ENCODE assay signal across 12 mouse cellular contexts in the genomic region with DNA sequence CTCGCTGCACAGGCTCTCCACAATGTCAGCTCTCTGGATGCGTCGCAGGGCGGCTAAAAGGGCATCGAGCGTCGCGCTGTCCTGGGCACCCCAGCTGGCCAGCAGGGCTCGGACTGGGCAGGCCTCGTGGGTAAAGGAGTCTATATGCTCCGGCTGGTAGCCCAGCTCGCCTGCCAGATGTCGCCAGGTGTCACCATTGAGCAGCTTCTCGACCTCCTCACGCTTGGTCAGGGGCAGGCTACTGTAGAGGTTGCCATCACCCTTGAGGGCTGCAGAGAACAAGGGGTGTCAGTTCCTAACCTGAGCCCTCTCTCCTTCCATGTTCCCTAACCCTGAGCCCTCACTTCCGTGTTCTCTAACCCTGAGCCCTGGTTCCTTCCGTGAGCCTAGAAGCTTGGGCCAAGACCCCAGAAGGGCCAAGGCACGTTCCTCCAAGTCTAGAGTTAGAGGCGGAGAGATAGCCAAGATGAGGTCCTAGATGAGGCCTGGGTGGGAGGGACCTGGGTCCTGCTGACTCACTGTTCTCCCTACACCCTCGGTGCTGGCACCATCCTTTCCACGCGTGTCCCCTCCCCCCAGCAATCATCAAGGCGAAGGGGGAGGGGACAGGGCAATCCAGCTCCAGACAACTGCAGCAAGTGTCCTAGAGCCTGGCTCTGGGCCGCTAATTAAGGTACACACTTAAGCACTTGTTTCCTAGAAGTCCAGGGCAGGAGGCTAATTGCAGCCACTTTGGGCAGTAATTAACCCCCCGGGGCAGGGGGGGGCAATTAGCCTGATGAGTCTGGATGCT. TPM values are rescaled to one million over a fixed set of nuclear protein-coding genes. Genes with fewer than 3 reads are reported as not detected.
DNase-seq lines count a peak whose midpoint lies in the region; ATAC-seq and TF ChIP-seq lines count a peak whose summit lies in the region.
"Had no signal": no experiment of that assay in that cellular context is flagged by ENCODE, and none has a peak within 500 bp of the region (broad histone marks: within the 10 kb centered on the region; RNA-seq: fewer than 3 reads in every experiment).

No protein-coding gene starts in this region.

- H3K36me3 ChIP-seq in forebrain, postnatal 0 days (ENCODE audit: insufficient read depth): no peaks in the 10 kb centered on the region
- H3K36me3 ChIP-seq in forebrain, embryonic 15.5 days: no peaks in the 10 kb centered on the region
- H3K36me3 ChIP-seq in liver, embryonic 14.5 days (replicated peaks; ENCODE audit: control insufficient read depth, insufficient read depth, low read depth): no peaks in the 10 kb centered on the region
- H3K36me3 ChIP-seq in liver, embryonic 11.5 days (ENCODE audit: control insufficient read depth, insufficient read depth, low read length): no peaks in the 10 kb centered on the region
- H3K36me3 ChIP-seq in limb, embryonic 12.5 days: peaks cover 7% of the 10 kb centered on the region
- no peaks in the 10 kb centered on the region for H3K36me3 ChIP-seq in intestine, postnatal 0 days (ENCODE audit: control insufficient read depth, insufficient read depth)

- no peaks in the 10 kb centered on the region for H3K27me3 ChIP-seq in forebrain, postnatal 0 days (ENCODE audit: insufficient read depth, low read length)
- H3K27me3 ChIP-seq in forebrain, embryonic 15.5 days: no peaks in the 10 kb centered on the region
- H3K27me3 ChIP-seq in liver, embryonic 14.5 days (ENCODE audit: control insufficient read depth, insufficient read depth, low read length): no peaks in the 10 kb centered on the region; the same call in 1 of the 2 replicates
- peaks cover 19% of the 10 kb centered on the region for H3K27me3 ChIP-seq in liver, embryonic 11.5 days (replicated peaks; ENCODE audit: control insufficient read depth, insufficient read depth, low read length)
- H3K27me3 ChIP-seq in limb, embryonic 12.5 days: peaks cover 31% of the 10 kb centered on the region
- peaks cover 7% of the 10 kb centered on the region; the same call in 1 of the 2 replicates for H3K27me3 ChIP-seq in intestine, postnatal 0 days (replicated peaks; ENCODE audit: control insufficient read depth, insufficient read depth, low read length)

- H3K9me3 ChIP-seq in forebrain, postnatal 0 days (ENCODE audit: low read length): no peaks in the 10 kb centered on the region
- H3K9me3 ChIP-seq in forebrain, embryonic 15.5 days: no peaks in the 10 kb centered on the region
- no peaks in the 10 kb centered on the region for H3K9me3 ChIP-seq in liver, embryonic 14.5 days (ENCODE audit: control insufficient read depth, low read length)
- no peaks in the 10 kb centered on the region for H3K9me3 ChIP-seq in liver, embryonic 11.5 days (ENCODE audit: control insufficient read depth, low read length)
- no peaks in the 10 kb centered on the region for H3K9me3 ChIP-seq in limb, embryonic 12.5 days
- no peaks in the 10 kb centered on the region for H3K9me3 ChIP-seq in intestine, postnatal 0 days (ENCODE audit: control insufficient read depth)
- H3K9me3 ChIP-seq: hindbrain, embryonic 13.5 days had no signal

- WGBS in forebrain, postnatal 0 days: 50% methylated on average over 25 of the region's 25 CpGs
- WGBS in forebrain, embryonic 15.5 days: 49% methylated on average over 25 of the region's 25 CpGs
- 45% methylated on average over 25 of the region's 25 CpGs for WGBS in liver, embryonic 14.5 days (ENCODE audit: insufficient replicate concordance)
- 53% methylated on average over 25 of the region's 25 CpGs for WGBS in liver, embryonic 11.5 days
- WGBS in limb, embryonic 12.5 days: 48% methylated on average over 25 of the region's 25 CpGs
- WGBS in intestine, postnatal 0 days: 64% methylated on average over 25 of the region's 25 CpGs

- DNase-seq in forebrain, postnatal 0 days: no peak
- DNase-seq in liver, embryonic 14.5 days (ENCODE audit: low read depth in 3 of 3, low spot score in 3 of 3): no peak
- DNase-seq in liver, embryonic 11.5 days (ENCODE audit: low spot score): no peak
- DNase-seq in ES-CJ7 (ENCODE audit: low read depth, low spot score): peak; percentile 57
- DNase-seq in adrenal gland, adult 8-10 months: no peak
- DNase-seq: cerebellum, adult 9-10 months; kidney, adult 9 months had no signal

- H3K27ac ChIP-seq in forebrain, postnatal 0 days (ENCODE audit: low read depth, low read length): no peak overlapping the region
- no peak overlapping the region for H3K27ac ChIP-seq in forebrain, embryonic 15.5 days (replicated peaks)
- H3K27ac ChIP-seq in liver, embryonic 14.5 days: no peak overlapping the region
- H3K27ac ChIP-seq in liver, embryonic 11.5 days (ENCODE audit: low read depth, low read length): no peak overlapping the region
- peak overlapping the region; percentile 35; the same call in 1 of the 2 replicates for H3K27ac ChIP-seq in limb, embryonic 12.5 days
- H3K27ac ChIP-seq in intestine, postnatal 0 days (ENCODE audit: low read depth, low read length): no peak overlapping the region
- H3K27ac ChIP-seq: hindbrain, embryonic 13.5 days had no signal

- H3K4me1 ChIP-seq in forebrain, postnatal 0 days (ENCODE audit: insufficient read depth): no peaks in the 10 kb centered on the region
- H3K4me1 ChIP-seq in forebrain, embryonic 15.5 days: peaks cover 18% of the 10 kb centered on the region
- no peaks in the 10 kb centered on the region for H3K4me1 ChIP-seq in liver, embryonic 14.5 days (replicated peaks; ENCODE audit: control insufficient read depth in 2 of 2, insufficient read depth in 2 of 2, low read length in 1 of 2)
- peaks cover 6% of the 10 kb centered on the region; the same call in 1 of the 2 replicates for H3K4me1 ChIP-seq in liver, embryonic 11.5 days (replicated peaks; ENCODE audit: control insufficient read depth, insufficient read depth, low read length)
- peaks cover 77% of the 10 kb centered on the region for H3K4me1 ChIP-seq in limb, embryonic 12.5 days (replicated peaks)
- H3K4me1 ChIP-seq in intestine, postnatal 0 days (replicated peaks; ENCODE audit: control insufficient read depth, insufficient read depth, low read length): peaks cover 3% of the 10 kb centered on the region; the same call in 1 of the 2 replicates

- TF ChIP-seq CTCF in forebrain, postnatal 0 days (IDR thresholded peaks at IDR 0.05; ENCODE audit: low read depth): no peak
- 0 out of 2 replicates have a peak, but pooled peaks have one; percentile 22 for TF ChIP-seq CTCF in liver, embryonic 14.5 days (IDR thresholded peaks at IDR 0.05; ENCODE audit: low read depth)
- TF ChIP-seq CTCF in intestine, postnatal 0 days (IDR thresholded peaks at IDR 0.05; ENCODE audit: low read depth): no peak

- peak; percentile 21; the same call in 1 of the 2 replicates for ATAC-seq in forebrain, postnatal 0 days
- no peak; the same call in 1 of the 2 replicates for ATAC-seq in forebrain, embryonic 15.5 days (replicated peaks)
- no peak for ATAC-seq in liver, embryonic 14.5 days (ENCODE audit: insufficient read depth)
- ATAC-seq in liver, embryonic 11.5 days (replicated peaks; ENCODE audit: low FRiP score): no peak
- ATAC-seq in limb, embryonic 12.5 days (ENCODE audit: insufficient number of reproducible peaks, insufficient read depth, low FRiP score, low TSS enrichment, low read depth): no peak
- ATAC-seq in intestine, postnatal 0 days: no peak

- no peak for TF ChIP-seq EP300 in liver, embryonic 14.5 days (IDR thresholded peaks at IDR 0.05; ENCODE audit: low read depth)

- H3K9ac ChIP-seq in forebrain, postnatal 0 days: no peak overlapping the region
- no peak overlapping the region for H3K9ac ChIP-seq in forebrain, embryonic 15.5 days (replicated peaks)
- H3K9ac ChIP-seq in liver, embryonic 14.5 days (replicated peaks): no peak overlapping the region
- H3K9ac ChIP-seq in liver, embryonic 11.5 days (ENCODE audit: low read depth, low read length): no peak overlapping the region
- 0 out of 2 replicates have a peak overlapping the region, but pooled peaks have one; percentile 3 for H3K9ac ChIP-seq in limb, embryonic 12.5 days (replicated peaks)
- H3K9ac ChIP-seq in intestine, postnatal 0 days (ENCODE audit: low read depth, low read length): no peak overlapping the region

- H3K4me3 ChIP-seq in forebrain, postnatal 0 days (ENCODE audit: low read depth, low read length): no peak overlapping the region
- H3K4me3 ChIP-seq in forebrain, embryonic 15.5 days: no peak overlapping the region
- no peak overlapping the region for H3K4me3 ChIP-seq in liver, embryonic 14.5 days (ENCODE audit: insufficient read depth in 1 of 2, low read depth in 2 of 2, low read length in 2 of 2)
- no peak overlapping the region for H3K4me3 ChIP-seq in liver, embryonic 11.5 days (ENCODE audit: low read depth, low read length)
- no peak overlapping the region for H3K4me3 ChIP-seq in limb, embryonic 12.5 days (replicated peaks)
- no peak overlapping the region for H3K4me3 ChIP-seq in intestine, postnatal 0 days (ENCODE audit: low read depth, low read length)
- H3K4me3 ChIP-seq: hindbrain, embryonic 13.5 days had no signal

- H3K4me2 ChIP-seq in forebrain, postnatal 0 days (ENCODE audit: low read depth): no peak overlapping the region
- no peak overlapping the region for H3K4me2 ChIP-seq in forebrain, embryonic 15.5 days (replicated peaks)
- no peak overlapping the region for H3K4me2 ChIP-seq in liver, embryonic 14.5 days (ENCODE audit: low read depth)
- H3K4me2 ChIP-seq in liver, embryonic 11.5 days: no peak overlapping the region
- peak overlapping the region; percentile 21 for H3K4me2 ChIP-seq in limb, embryonic 12.5 days
- H3K4me2 ChIP-seq in intestine, postnatal 0 days (replicated peaks; ENCODE audit: low read depth): no peak overlapping the region
- H3K4me2 ChIP-seq: hindbrain, embryonic 13.5 days had no signal

RNA-seq across cellular contexts. Expression of a gene that starts 16.5 kb away (rescaled TPM):
- total RNA-seq in forebrain, postnatal 0 days (2014; rRNA removed): 5.8 and 8.2 TPM in 2 replicates
- polyA plus RNA-seq in forebrain, postnatal 0 days (2015; fragmentation: Nextera tagmentation; extraction: Ambion mirVana): 4.5 and 6.0 TPM in 2 replicates
- polyA plus RNA-seq in forebrain, embryonic 15.5 days (2015; fragmentation: Nextera tagmentation; extraction: Ambion mirVana): 6.1 and 7.9 TPM in 2 replicates
- polyA plus RNA-seq in liver, embryonic 14.5 days (2012; rRNA removed): 2.1 and 2.3 TPM in 2 replicates
- 1.1 and 1.2 TPM in 2 replicates for polyA plus RNA-seq in liver, embryonic 14.5 days (2014; fragmentation: Nextera tagmentation; extraction: Ambion mirVana)
- polyA plus RNA-seq in liver, embryonic 11.5 days (2014; fragmentation: Nextera tagmentation; extraction: Ambion mirVana): 11.1 and 11.4 TPM in 2 replicates
- 24.3 and 26.7 TPM in 2 replicates for polyA plus RNA-seq in limb, embryonic 12.5 days (2016; fragmentation: Nextera tagmentation; extraction: Ambion mirVana)
- polyA plus RNA-seq in intestine, postnatal 0 days (2015; fragmentation: Nextera tagmentation; extraction: Ambion mirVana): 7.2 and 7.4 TPM in 2 replicates
- 1 to 10 TPM; 4.0 to 6.0 (median 5.2) TPM for total RNA-seq in adrenal gland, adult 8-10 months (2022)

RNA-seq across cellular contexts. Expression of a gene that starts 56.7 kb away (rescaled TPM):
- total RNA-seq in forebrain, postnatal 0 days (2014; rRNA removed): 35.7 and 45.8 TPM in 2 replicates
- 9.5 and 12.9 TPM in 2 replicates for polyA plus RNA-seq in forebrain, postnatal 0 days (2015; fragmentation: Nextera tagmentation; extraction: Ambion mirVana)
- polyA plus RNA-seq in forebrain, embryonic 15.5 days (2015; fragmentation: Nextera tagmentation; extraction: Ambion mirVana): 6.3 and 6.9 TPM in 2 replicates
- polyA plus RNA-seq in liver, embryonic 14.5 days (2012; rRNA removed): 0.03 and 0.08 TPM in 2 replicates
- not detected in 2 replicates for polyA plus RNA-seq in liver, embryonic 14.5 days (2014; fragmentation: Nextera tagmentation; extraction: Ambion mirVana)
- 0.10 TPM in 2 replicates for polyA plus RNA-seq in liver, embryonic 11.5 days (2014; fragmentation: Nextera tagmentation; extraction: Ambion mirVana)
- polyA plus RNA-seq in limb, embryonic 12.5 days (2016; fragmentation: Nextera tagmentation; extraction: Ambion mirVana): 2.5 and 2.6 TPM in 2 replicates
- polyA plus RNA-seq in intestine, postnatal 0 days (2015; fragmentation: Nextera tagmentation; extraction: Ambion mirVana): 0.22 and 0.43 TPM in 2 replicates
- total RNA-seq in adrenal gland, adult 8-10 months (2022): 1 to 10 TPM; 3.0 to 5.8 (median 3.9) TPM
- polyA plus RNA-seq: liver, embryonic 16.5 days had no signal
